Mouse (Mus musculus): ENCODE results near the gene U2af2. TPM values are rescaled to one million over a fixed set of nuclear protein-coding genes. Genes with fewer than 3 reads are reported as not detected.

The U2af2 gene
- total RNA-seq (2023), result 219 and 291 TPM in 2 replicates

GRCm38 (mm10) chr7:5061774-5062359, at the start of gene U2af2:
TSS of gene U2af2 (plus strand) at chr7:5062143.

GRCm38 (mm10) chr7:5014251-5015117, 47.5 kb upstream of the U2af2 start, which contains the start of the genes Zfp524 and Fiz1:
TSS of gene Zfp524 (plus strand) at chr7:5014415.
TSS of gene Fiz1 (minus strand) at chr7:5014697.

GRCm38 (mm10) chr7:5015118-5016001, 46.6 kb upstream of the U2af2 start, which contains the start of gene Gm44973:
TSS of gene Gm44973 (plus strand) at chr7:5015496.

GRCm38 (mm10) chr7:5020000-5020681, 41.8 kb upstream of the U2af2 start, which contains the start of the genes Zfp865 and Ccdc106:
TSS of gene Zfp865 (plus strand) at chr7:5020376.
TSS of gene Ccdc106 (plus strand) at chr7:5020553.

GRCm38 (mm10) chr7:5033818-5034217, 28.1 kb upstream of the U2af2 start, which contains the start of gene 4632433K11Rik:
TSS of gene 4632433K11Rik (plus strand) at chr7:5034118.

GRCm38 (mm10) chr7:5038109-5038732, 23.7 kb upstream of the U2af2 start, which contains the start of gene Zfp784:
TSS of gene Zfp784 (minus strand) at chr7:5038446.

GRCm38 (mm10) chr7:5051193-5052192, 10.4 kb upstream of the U2af2 start, which contains the start of gene Zfp580:
TSS of gene Zfp580 (plus strand) at chr7:5051538.

GRCm38 (mm10) chr7:5080010-5080751, 18.2 kb downstream of the U2af2 start, which contains the start of gene Epn1:
TSS of gene Epn1 (plus strand) at chr7:5080235.

GRCm38 (mm10) chr7:5116850-5117249, 54.9 kb downstream of the U2af2 start, which contains the start of gene Rfpl4:
TSS of gene Rfpl4 (minus strand) at chr7:5116950.

GRCm38 (mm10) chr7:5125549-5126406, 63.8 kb downstream of the U2af2 start, which contains the start of gene Rasl2-9:
TSS of gene Rasl2-9 (minus strand) at chr7:5125950.

Other genes starting within 250 kb of the U2af2 start
- 188 and 216 TPM in 2 replicates for gene Ube2s, start 249.6 kb upstream of the U2af2 start, total RNA-seq (2023)
- 1.0 TPM in 1 of 2 replicates, not detected in the other for gene Shisa7, start 217.4 kb upstream of the U2af2 start, total RNA-seq (2023)
- 4.1 and 4.4 TPM in 2 replicates for gene Isoc2b, start 191.9 kb upstream of the U2af2 start, total RNA-seq (2023)
- gene Isoc2a, start 185.0 kb upstream of the U2af2 start, total RNA-seq (2023), result 6.0 and 6.2 TPM in 2 replicates
- not detected in 2 replicates for gene Gm36210, start 155.6 kb upstream of the U2af2 start, total RNA-seq (2023)
- 13.2 and 16.2 TPM in 2 replicates for gene Zfp628, start 146.9 kb upstream of the U2af2 start, total RNA-seq (2023)
- gene Nat14, start 140.1 kb upstream of the U2af2 start, total RNA-seq (2023), result 1.7 and 1.9 TPM in 2 replicates
- gene Ssc5d, start 136.4 kb upstream of the U2af2 start, total RNA-seq (2023), result 0.44 TPM in 1 of 2 replicates, not detected in the other
- gene Sbk2, start 97.7 kb upstream of the U2af2 start, total RNA-seq (2023), result not detected in 2 replicates
- gene Sbk3, start 91.0 kb upstream of the U2af2 start, total RNA-seq (2023), result not detected in 2 replicates
- 3.4 and 6.0 TPM in 2 replicates for gene Zfp579, start 66.0 kb upstream of the U2af2 start, total RNA-seq (2023)
- gene Zfp524, start 47.7 kb upstream of the U2af2 start, total RNA-seq (2023), result 11.9 and 12.6 TPM in 2 replicates
- 26.5 and 31.4 TPM in 2 replicates for gene Fiz1, start 47.4 kb upstream of the U2af2 start, total RNA-seq (2023)
- not detected in 2 replicates for gene Gm44973, start 46.6 kb upstream of the U2af2 start, total RNA-seq (2023)
- gene Zfp865, start 41.8 kb upstream of the U2af2 start, total RNA-seq (2023), result 38.0 and 47.1 TPM in 2 replicates
- gene Ccdc106, start 41.6 kb upstream of the U2af2 start, total RNA-seq (2023), result 0.29 and 0.98 TPM in 2 replicates
- 0.98 TPM in 1 of 2 replicates, not detected in the other for gene 4632433K11Rik, start 28.0 kb upstream of the U2af2 start, total RNA-seq (2023)
- 2.0 and 2.2 TPM in 2 replicates for gene Zfp784, start 23.7 kb upstream of the U2af2 start, total RNA-seq (2023)
- gene Zfp580, start 10.6 kb upstream of the U2af2 start, total RNA-seq (2023), result 0.98 and 1.2 TPM in 2 replicates
- gene Epn1, start 18.1 kb downstream of the U2af2 start, total RNA-seq (2023), result 143 and 147 TPM in 2 replicates
- not detected in 2 replicates for gene Rfpl4, start 54.8 kb downstream of the U2af2 start, total RNA-seq (2023)
- 0.41 TPM in 1 of 2 replicates, not detected in the other for gene Rasl2-9, start 63.8 kb downstream of the U2af2 start, total RNA-seq (2023)
- not detected in 2 replicates for gene Vmn1r55, start 87.5 kb downstream of the U2af2 start, total RNA-seq (2023)
- gene Vmn1r56, start 134.6 kb downstream of the U2af2 start, total RNA-seq (2023), result not detected in 2 replicates
- gene Vmn1r57, start 156.3 kb downstream of the U2af2 start, total RNA-seq (2023), result not detected in 2 replicates